Mouse (Mus musculus): Measurements from ENCODE around the gene Lhx4.

Gene Lhx4

GRCm38 (mm10) chr1:155703191-155703680 is 48.2 kb downstream of the Lhx4 start:
- no peak for DNase-seq (ENCODE audit: low spot score)

GRCm38 (mm10) chr1:155700886-155701285 is 50.6 kb downstream of the Lhx4 start:
- DNase-seq (ENCODE audit: low spot score), result no peak

- no peak for DNase-seq (ENCODE audit: low spot score)
Observed at GRCm38 (mm10) chr1:155698373-155699159, 52.9 kb downstream of the Lhx4 start.

- no peak for DNase-seq (ENCODE audit: low spot score)
Observed at GRCm38 (mm10) chr1:155693443-155693842, 58.0 kb downstream of the Lhx4 start.

- DNase-seq (ENCODE audit: low spot score), result no peak
Observed at GRCm38 (mm10) chr1:155693026-155693425, 58.5 kb downstream of the Lhx4 start.

GRCm38 (mm10) chr1:155692230-155692629 is 59.3 kb downstream of the Lhx4 start:
- no peak for DNase-seq (ENCODE audit: low spot score)

- no peak for DNase-seq (ENCODE audit: low spot score)
Observed at GRCm38 (mm10) chr1:155689558-155689957, 61.9 kb downstream of the Lhx4 start.

GRCm38 (mm10) chr1:155689141-155689540 is 62.3 kb downstream of the Lhx4 start:
- DNase-seq (ENCODE audit: low spot score), result no peak

- no peak for DNase-seq (ENCODE audit: low spot score)
Observed at GRCm38 (mm10) chr1:155686816-155687215, 64.7 kb downstream of the Lhx4 start.

- no peak for DNase-seq (ENCODE audit: low spot score)
Observed at GRCm38 (mm10) chr1:155681116-155681799, 70.2 kb downstream of the Lhx4 start.

GRCm38 (mm10) chr1:155675570-155675969 is 75.9 kb downstream of the Lhx4 start:
- DNase-seq (ENCODE audit: low spot score), result no peak

GRCm38 (mm10) chr1:155663994-155664393 is 87.5 kb downstream of the Lhx4 start:
- no peak for DNase-seq (ENCODE audit: low spot score)

- DNase-seq (ENCODE audit: low spot score), result no peak
Observed at GRCm38 (mm10) chr1:155656321-155656720, 95.2 kb downstream of the Lhx4 start.

- DNase-seq (ENCODE audit: low spot score), result no peak
Observed at GRCm38 (mm10) chr1:155654961-155655360, 96.5 kb downstream of the Lhx4 start.

- no peak for DNase-seq (ENCODE audit: low spot score)
Observed at GRCm38 (mm10) chr1:155650121-155650846, 101.2 kb downstream of the Lhx4 start.

All from urinary bladder, postnatal 25 days (tissue).